Mouse (Mus musculus): Measurements from ENCODE around the gene Far2.

DNA sequence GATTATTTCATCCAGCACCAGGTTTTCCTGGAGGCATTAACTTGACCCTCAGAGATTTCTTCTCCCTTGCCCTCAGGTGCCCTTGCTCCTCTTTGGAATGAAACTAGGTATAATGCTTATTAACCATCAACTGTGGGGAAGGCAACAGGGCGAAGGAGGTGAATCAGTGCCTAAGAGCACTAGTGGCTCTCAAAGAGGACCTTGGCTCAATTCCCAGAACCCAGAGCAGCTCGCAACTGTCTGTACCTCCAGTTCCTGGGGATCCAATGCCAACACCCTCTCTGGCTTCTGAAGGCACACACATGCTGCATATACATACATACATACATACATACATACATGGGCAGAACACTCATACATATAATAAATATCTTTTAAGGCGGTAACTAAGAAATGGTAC, 69.8 kb downstream of the Far2 start:
- TF ChIP-seq POLR2A (IDR thresholded peaks at IDR 0.05; ENCODE audit: insufficient read depth, low read depth, low read length) = no peak
- no peak for TF ChIP-seq CTCF (IDR thresholded peaks at IDR 0.05)
- no peak for TF ChIP-seq EP300 (IDR thresholded peaks at IDR 0.05; ENCODE audit: insufficient read depth, low read depth, low read length)
